Mouse (Mus musculus): ENCODE results near the gene Pigq. TPM values are rescaled to one million over a fixed set of nuclear protein-coding genes. Genes with fewer than 3 reads are reported as not detected.

The Pigq gene
- polyA plus RNA-seq, 1 experiment: 170 TPM

- 82% methylated on average over 2 of the region's 2 CpGs for WGBS
- Histone ChIP-seq H3K4me1 (ENCODE audit: control insufficient read depth, insufficient read depth, low read length) (peaks cover 4% of the 10 kb centered on the region), H3K27ac (ENCODE audit: insufficient read depth, low read length) (0 out of 2 replicates have a peak overlapping the region, but pooled peaks have one; percentile 15), H3K27me3 (ENCODE audit: control insufficient read depth, insufficient read depth, low read length) (no peaks in the 10 kb centered on the region), H3K4me3 (replicated peaks; ENCODE audit: insufficient read depth, low read depth, low read length) (no peak overlapping the region)
- DNase-seq: no peak
- TF ChIP-seq POLR2A (IDR thresholded peaks at IDR 0.05; ENCODE audit: borderline replicate concordance, insufficient read depth, low read length): no peak
- TF ChIP-seq CTCF (IDR thresholded peaks at IDR 0.05; ENCODE audit: borderline replicate concordance, insufficient read depth, low read depth, low read length): no peak
Observed at GRCm38 (mm10) chr17:25942597-25943151, 2.1 kb downstream of the Pigq start.

DNA sequence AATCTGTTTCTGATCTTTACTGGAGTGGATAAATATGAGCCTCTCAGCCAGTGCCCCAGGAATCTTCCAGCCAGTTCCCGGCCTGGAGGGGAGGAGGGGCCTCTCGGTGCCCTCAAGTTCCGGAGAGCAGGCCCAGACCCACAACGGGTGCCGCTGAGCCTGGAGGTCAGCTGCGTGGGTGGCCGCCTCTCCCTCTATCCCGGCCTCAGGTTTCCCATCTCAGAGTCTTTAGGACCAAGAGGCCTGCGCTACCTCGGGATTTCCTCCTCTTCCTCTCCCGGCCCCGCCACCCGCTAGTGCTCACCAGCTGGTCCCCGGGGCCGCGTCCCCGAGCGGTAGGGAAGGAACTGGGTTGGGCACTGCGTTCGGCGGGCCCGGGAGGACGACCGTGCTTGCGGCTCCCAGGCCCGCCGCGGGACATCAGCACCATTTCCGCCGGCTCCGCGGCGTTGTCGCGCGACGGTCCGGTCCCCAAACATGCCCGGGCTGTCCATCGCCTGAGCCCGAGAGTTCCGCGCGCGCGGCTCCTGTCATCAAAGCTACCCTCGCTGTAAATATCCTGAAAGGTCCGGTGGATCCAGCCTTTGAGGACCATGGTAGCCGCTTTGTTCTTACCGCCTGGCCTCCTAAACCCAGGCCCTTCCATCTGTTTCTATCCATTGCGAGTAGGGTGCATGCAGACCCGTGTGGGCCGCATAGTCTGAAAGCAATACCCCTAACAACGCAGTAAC, 3.1 kb downstream of the Pigq start:
- H3K27me3 ChIP-seq (ENCODE audit: control insufficient read depth, insufficient read depth, low read length): no peaks in the 10 kb centered on the region
- H3K27ac ChIP-seq (ENCODE audit: insufficient read depth, low read length): peak overlapping the region; percentile 91
- peak overlapping the region; percentile 81 for H3K4me3 ChIP-seq (replicated peaks; ENCODE audit: insufficient read depth, low read depth, low read length)
- 3% methylated on average over 54 of the region's 54 CpGs for WGBS
- peak; percentile 85 to 89 for DNase-seq
- peaks cover 4% of the 10 kb centered on the region for H3K4me1 ChIP-seq (ENCODE audit: control insufficient read depth, insufficient read depth, low read length)
- TF ChIP-seq POLR2A (IDR thresholded peaks at IDR 0.05; ENCODE audit: borderline replicate concordance, insufficient read depth, low read length) (peak; percentile 71), CTCF (IDR thresholded peaks at IDR 0.05; ENCODE audit: borderline replicate concordance, insufficient read depth, low read depth, low read length) (no peak)

GRCm38 (mm10) chr17:25934526-25934925, 10.2 kb downstream of the Pigq start:
- no peak for DNase-seq
- Histone ChIP-seq H3K4me1 (ENCODE audit: control insufficient read depth, insufficient read depth, low read length) (no peaks in the 10 kb centered on the region), H3K27me3 (ENCODE audit: control insufficient read depth, insufficient read depth, low read length) (no peaks in the 10 kb centered on the region; the same call in 1 of the 2 replicates), H3K4me3 (replicated peaks; ENCODE audit: insufficient read depth, low read depth, low read length) (no peak overlapping the region), H3K27ac (ENCODE audit: insufficient read depth, low read length) (no peak overlapping the region)
- no peak for TF ChIP-seq POLR2A (IDR thresholded peaks at IDR 0.05; ENCODE audit: borderline replicate concordance, insufficient read depth, low read length)
- no peak for TF ChIP-seq CTCF (IDR thresholded peaks at IDR 0.05; ENCODE audit: borderline replicate concordance, insufficient read depth, low read depth, low read length)
- 14% methylated on average over 1 of the region's 1 CpGs for WGBS

DNA sequence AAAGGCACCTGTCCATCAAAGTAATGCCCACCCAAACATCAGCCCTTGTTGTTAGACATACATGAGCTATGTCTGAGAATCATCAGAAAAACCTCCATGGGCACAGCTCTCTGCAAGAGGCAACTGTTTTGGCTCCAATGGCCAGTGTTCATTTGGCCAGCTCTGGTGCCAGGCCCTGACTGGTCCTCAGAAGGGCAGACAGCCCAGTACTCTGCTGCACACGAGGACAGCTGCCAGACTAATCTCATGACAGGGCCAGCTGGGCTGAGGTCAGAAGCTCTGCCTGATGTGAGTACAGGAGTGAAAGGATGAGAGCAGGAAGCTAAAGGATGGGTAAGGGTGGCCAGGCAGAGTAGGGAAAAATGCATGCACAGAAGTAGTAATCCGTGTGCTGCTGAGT, 19.4 kb downstream of the Pigq start:
- DNase-seq: peak in 1 of 2 experiments; percentile 65
- H3K27me3 ChIP-seq (ENCODE audit: control insufficient read depth, insufficient read depth, low read length): no peaks in the 10 kb centered on the region
- no peak overlapping the region for H3K4me3 ChIP-seq (replicated peaks; ENCODE audit: insufficient read depth, low read depth, low read length)
- peak overlapping the region; percentile 55 for H3K27ac ChIP-seq (ENCODE audit: insufficient read depth, low read length)
- TF ChIP-seq CTCF (IDR thresholded peaks at IDR 0.05; ENCODE audit: borderline replicate concordance, insufficient read depth, low read depth, low read length) (no peak), POLR2A (IDR thresholded peaks at IDR 0.05; ENCODE audit: borderline replicate concordance, insufficient read depth, low read length) (no peak)
- WGBS: 7% methylated on average over 2 of the region's 2 CpGs
- H3K4me1 ChIP-seq (ENCODE audit: control insufficient read depth, insufficient read depth, low read length): 0 out of 2 replicates have a peak, but pooled peaks cover 6% of the 10 kb centered on the region

DNA sequence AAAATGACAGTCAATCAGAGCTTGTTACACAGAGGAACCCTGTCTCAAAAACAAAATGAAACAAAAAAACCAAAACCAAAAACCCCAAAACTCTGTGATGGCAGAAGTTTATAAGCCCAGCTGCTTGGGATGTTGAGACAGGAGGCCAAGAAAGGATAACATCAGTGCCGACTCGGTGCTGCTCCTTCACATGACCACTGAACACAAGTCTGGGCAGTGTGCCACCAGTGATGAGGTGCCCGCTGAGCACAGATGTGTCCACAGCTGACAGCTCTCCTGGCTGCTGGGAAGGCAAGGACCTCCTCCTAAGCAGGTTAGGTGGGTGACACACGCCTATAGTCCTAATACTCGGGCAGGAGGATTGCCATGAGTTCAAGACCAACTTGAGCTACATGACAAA, 22.6 kb downstream of the Pigq start:
- no peak for TF ChIP-seq POLR2A (IDR thresholded peaks at IDR 0.05; ENCODE audit: borderline replicate concordance, insufficient read depth, low read length)
- TF ChIP-seq CTCF (IDR thresholded peaks at IDR 0.05; ENCODE audit: borderline replicate concordance, insufficient read depth, low read depth, low read length): no peak

GRCm38 (mm10) chr17:25919786-25920642, 24.7 kb downstream of the Pigq start:
- Histone ChIP-seq H3K27me3 (ENCODE audit: control insufficient read depth, insufficient read depth, low read length) (no peaks in the 10 kb centered on the region), H3K4me3 (replicated peaks; ENCODE audit: insufficient read depth, low read depth, low read length) (peak overlapping the region; percentile 82), H3K27ac (ENCODE audit: insufficient read depth, low read length) (peak overlapping the region; percentile 85), H3K4me1 (ENCODE audit: control insufficient read depth, insufficient read depth, low read length) (peaks cover 10% of the 10 kb centered on the region)
- WGBS: under 1% methylated on average over 40 of the region's 40 CpGs
- no peak for TF ChIP-seq CTCF (IDR thresholded peaks at IDR 0.05; ENCODE audit: borderline replicate concordance, insufficient read depth, low read depth, low read length)
- TF ChIP-seq POLR2A (IDR thresholded peaks at IDR 0.05; ENCODE audit: borderline replicate concordance, insufficient read depth, low read length): peak; percentile 68; the same call in 1 of the 2 replicates
- peak; percentile 100 for DNase-seq

More for the DNA sequence above, 22.6 kb downstream of the Pigq start:
- Histone ChIP-seq H3K27ac (ENCODE audit: insufficient read depth, low read length) (no peak overlapping the region), H3K4me3 (replicated peaks; ENCODE audit: insufficient read depth, low read depth, low read length) (no peak overlapping the region), H3K27me3 (ENCODE audit: control insufficient read depth, insufficient read depth, low read length) (no peaks in the 10 kb centered on the region), H3K4me1 (ENCODE audit: control insufficient read depth, insufficient read depth, low read length) (peaks cover 12% of the 10 kb centered on the region)
- 18% methylated on average over 5 of the region's 5 CpGs for WGBS
- DNase-seq: no peak

DNA sequence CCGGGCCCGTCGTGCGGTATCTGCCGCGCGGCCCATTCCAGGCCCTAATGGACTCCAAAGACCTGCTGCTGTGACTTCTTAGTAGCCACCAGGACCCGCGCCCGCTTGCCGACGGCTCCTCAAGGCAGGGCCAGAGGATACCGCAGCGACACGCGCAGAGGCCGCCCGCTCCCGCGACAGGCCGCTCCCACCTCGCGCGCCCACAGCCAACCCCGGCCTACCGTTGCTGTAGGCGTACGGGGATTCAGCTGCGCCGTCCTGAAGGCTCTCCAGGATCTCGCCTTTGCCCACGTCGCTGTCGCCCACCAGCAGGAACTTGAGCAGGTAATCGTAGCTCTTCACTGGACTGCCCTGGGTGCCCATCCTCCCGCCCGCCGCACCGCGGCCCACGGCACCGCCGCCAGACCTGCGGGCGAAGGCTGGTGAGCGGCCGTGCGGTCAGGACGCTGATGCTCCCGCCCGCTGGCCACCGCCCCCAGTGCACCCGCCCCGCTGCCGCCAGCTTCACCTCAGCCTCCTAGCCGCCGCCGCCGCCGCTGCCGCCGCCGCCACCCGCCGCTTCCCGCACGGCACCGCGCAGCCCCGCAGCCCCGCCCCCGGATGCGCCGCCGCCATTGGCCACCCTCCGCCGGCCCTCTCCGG, 25.5 kb downstream of the Pigq start, which contains the start of gene Rab40c:
TSS of gene Rab40c (minus strand) at position 584 of the 642 bp plus-strand sequence.
- H3K27ac ChIP-seq (ENCODE audit: insufficient read depth, low read length): peak within 1 kb of the TSS; percentile 85
- DNase-seq: no peak
- H3K4me3 ChIP-seq (replicated peaks; ENCODE audit: insufficient read depth, low read depth, low read length): peak within 1 kb of the TSS; percentile 90
- peaks cover 17% of the 10 kb centered on the region for H3K4me1 ChIP-seq (ENCODE audit: control insufficient read depth, insufficient read depth, low read length)
- TF ChIP-seq POLR2A (IDR thresholded peaks at IDR 0.05; ENCODE audit: borderline replicate concordance, insufficient read depth, low read length) (no peak), CTCF (IDR thresholded peaks at IDR 0.05; ENCODE audit: borderline replicate concordance, insufficient read depth, low read depth, low read length) (no peak)
- WGBS: under 1% methylated on average over 66 of the region's 78 CpGs
- H3K27me3 ChIP-seq (ENCODE audit: control insufficient read depth, insufficient read depth, low read length): no peaks in the 10 kb centered on the region
